Mouse (Mus musculus) forebrain, embryonic 10.5 days (tissue): ENCODE results near the gene Upk3b. TPM values are rescaled to one million over a fixed set of nuclear protein-coding genes. Genes with fewer than 3 reads are reported as not detected.

ENCODE experiments used
- DNase-seq: peaks from one replicate; pipeline ENCODE4 v3.0.0-alpha.2; 2017; ENCODE audit warnings: low spot score; ENCODE audit errors: extremely low spot score
- H3K27ac ChIP-seq: fragments of 300-500 bp; sonication (generic); 2 replicates; pipeline ENCODE4 v1.5.1; 2016; ENCODE audit warnings: mild to moderate bottlenecking
- H3K27me3 ChIP-seq: fragments of 300-500 bp; sonication (generic); 2 replicates; pipeline ENCODE4 v1.6.1; 2016; ENCODE audit warnings: mild to moderate bottlenecking; ENCODE audit not compliant: poor library complexity, severe bottlenecking
- H3K36me3 ChIP-seq: fragments of 300-500 bp; sonication (generic); replicated peaks from 2 replicates; pipeline ENCODE4 v1.6.1; 2016; ENCODE audit warnings: mild to moderate bottlenecking, moderate library complexity
- H3K4me1 ChIP-seq: fragments of 300-500 bp; sonication (generic); 2 replicates; pipeline ENCODE4 v1.6.1; 2016
- H3K4me3 ChIP-seq: fragments of 300-500 bp; sonication (generic); 2 replicates; pipeline ENCODE4 v1.5.1; 2016; ENCODE audit warnings: mild to moderate bottlenecking, moderate library complexity
- H3K9me3 ChIP-seq: fragments of 300-500 bp; sonication (generic); 2 replicates; pipeline ENCODE4 v1.6.1; 2016; ENCODE audit warnings: mild to moderate bottlenecking, moderate library complexity
- WGBS: fragments of 180-500 bp; shearing (Covaris S2); methylation state at CpG from one replicate; pipeline ENCODE4 v1.1.7; 2016; 5-methylcytosine and 5-hydroxymethylcytosine counted together
- polyA plus RNA-seq: library from polyadenylated mRNA; unstranded; fragments of >200 nt; fragmentation: Nextera tagmentation; extraction: Ambion mirVana; gene quantifications from 2 replicates; pipeline ENCODE4 v1.2.1, GENCODE M21; 2016

Upk3b gene
- polyA plus RNA-seq, 1 experiment from 2014 or later = not detected

GRCm38 (mm10) chr5:136084891-136085651 lies 46.8 kb downstream of the Upk3b start:
- peaks cover 45% of the 10 kb centered on the region for H3K27me3 ChIP-seq
- peak overlapping the region; percentile 56 for H3K4me3 ChIP-seq
- H3K4me1 ChIP-seq = peaks cover 42% of the 10 kb centered on the region
- WGBS = 5% methylated on average over 21 of the region's 21 CpGs
- DNase-seq = peak; percentile 44
- H3K27ac ChIP-seq = peak overlapping the region; percentile 56
- no peaks in the 10 kb centered on the region for H3K9me3 ChIP-seq
- no peaks in the 10 kb centered on the region for H3K36me3 ChIP-seq

- peaks cover 42% of the 10 kb centered on the region for H3K4me1 ChIP-seq
- H3K27ac ChIP-seq = no peak overlapping the region
- DNase-seq = no peak
- no peaks in the 10 kb centered on the region for H3K9me3 ChIP-seq
- peaks cover 45% of the 10 kb centered on the region for H3K27me3 ChIP-seq
- H3K36me3 ChIP-seq = no peaks in the 10 kb centered on the region
- 91% methylated on average over 8 of the region's 8 CpGs for WGBS
- no peak overlapping the region for H3K4me3 ChIP-seq
Measured at GRCm38 (mm10) chr5:136086290-136086689, 48.0 kb downstream of the Upk3b start.

- Histone ChIP-seq H3K4me1 (peaks cover 34% of the 10 kb centered on the region), H3K4me3 (no peak overlapping the region), H3K36me3 (no peaks in the 10 kb centered on the region), H3K27me3 (peaks cover 47% of the 10 kb centered on the region), H3K27ac (no peak overlapping the region), H3K9me3 (no peaks in the 10 kb centered on the region)
- DNase-seq = no peak
- 13% methylated on average over 14 of the region's 14 CpGs for WGBS
Measured at GRCm38 (mm10) chr5:136088821-136089575, 50.7 kb downstream of the Upk3b start.

- WGBS = 60% methylated on average over 5 of the region's 5 CpGs
- no peak for DNase-seq
- no peaks in the 10 kb centered on the region for H3K36me3 ChIP-seq
- peaks cover 3% of the 10 kb centered on the region; the same call in 1 of the 2 replicates for H3K9me3 ChIP-seq
- H3K4me3 ChIP-seq = no peak overlapping the region
- no peak overlapping the region for H3K27ac ChIP-seq
- peaks cover 18% of the 10 kb centered on the region for H3K27me3 ChIP-seq
- peaks cover 23% of the 10 kb centered on the region for H3K4me1 ChIP-seq
Measured at GRCm38 (mm10) chr5:136091927-136092326, 53.6 kb downstream of the Upk3b start.

- no peak overlapping the region for H3K27ac ChIP-seq
- H3K36me3 ChIP-seq = no peaks in the 10 kb centered on the region
- no peak overlapping the region for H3K4me3 ChIP-seq
- DNase-seq = no peak
- 78% methylated on average over 8 of the region's 8 CpGs for WGBS
- peaks cover 3% of the 10 kb centered on the region; the same call in 1 of the 2 replicates for H3K9me3 ChIP-seq
- peaks cover 4% of the 10 kb centered on the region; the same call in 1 of the 2 replicates for H3K27me3 ChIP-seq
- peaks cover 13% of the 10 kb centered on the region for H3K4me1 ChIP-seq
Measured at GRCm38 (mm10) chr5:136094249-136095010, 56.1 kb downstream of the Upk3b start.

GRCm38 (mm10) chr5:136095089-136095488 lies 56.8 kb downstream of the Upk3b start:
- Histone ChIP-seq H3K27me3 (peaks cover 4% of the 10 kb centered on the region; the same call in 1 of the 2 replicates), H3K27ac (no peak overlapping the region), H3K36me3 (no peaks in the 10 kb centered on the region), H3K4me3 (no peak overlapping the region), H3K9me3 (peaks cover 3% of the 10 kb centered on the region; the same call in 1 of the 2 replicates), H3K4me1 (peaks cover 13% of the 10 kb centered on the region)
- 72% methylated on average over 7 of the region's 7 CpGs for WGBS
- no peak for DNase-seq

Other genes starting within 250 kb of the Upk3b start
- gene Srrm3, start 231.6 kb upstream of the Upk3b start, polyA plus RNA-seq = 2.9 and 4.2 TPM in 2 replicates
- 7.2 and 7.6 TPM in 2 replicates for gene Hspb1, start 150.6 kb upstream of the Upk3b start, polyA plus RNA-seq
- 264 and 283 TPM in 2 replicates for gene Ywhag, start 103.9 kb upstream of the Upk3b start, polyA plus RNA-seq
- gene Ssc4d, start 64.0 kb upstream of the Upk3b start, polyA plus RNA-seq = 1.7 and 1.9 TPM in 2 replicates
- gene Zp3, start 58.4 kb upstream of the Upk3b start, polyA plus RNA-seq = 0.12 TPM in 1 of 2 replicates, not detected in the other
- gene Dtx2, start 43.7 kb upstream of the Upk3b start, polyA plus RNA-seq = 33.9 and 41.1 TPM in 2 replicates
- gene Upk3bl, start 16.0 kb downstream of the Upk3b start, polyA plus RNA-seq = 1.5 and 1.7 TPM in 2 replicates
- gene Rasa4, start 45.4 kb downstream of the Upk3b start, polyA plus RNA-seq = 3.8 and 5.1 TPM in 2 replicates
- 299 and 302 TPM in 2 replicates for gene Polr2j, start 78.1 kb downstream of the Upk3b start, polyA plus RNA-seq
- 64.3 and 64.8 TPM in 2 replicates for gene Lrwd1, start 97.6 kb downstream of the Upk3b start, polyA plus RNA-seq
- 24.4 and 25.6 TPM in 2 replicates for gene Alkbh4, start 97.7 kb downstream of the Upk3b start, polyA plus RNA-seq
- gene Orai2, start 132.2 kb downstream of the Upk3b start, polyA plus RNA-seq = 7.4 and 7.5 TPM in 2 replicates
- 62.3 and 69.2 TPM in 2 replicates for gene Prkrip1, start 160.5 kb downstream of the Upk3b start, polyA plus RNA-seq
- 12.5 and 13.1 TPM in 2 replicates for gene Sh2b2, start 208.1 kb downstream of the Upk3b start, polyA plus RNA-seq